Mouse (Mus musculus) forebrain, embryonic 11.5 days (tissue): Measurements from ENCODE around the gene Gm5936. TPM values are rescaled to one million over a fixed set of nuclear protein-coding genes. Genes with fewer than 3 reads are reported as not detected.
"Not testable (repeated sequence)": the region's sequence is repeated elsewhere in the genome, so short reads cannot be mapped to it uniquely, and the experiment has no call there.

Source experiments
- ATAC-seq: fragments of 200-750 bp; cut with Nextera tagmentation; replicated peaks from 2 replicates; pipeline ENCODE4 v1.8.0; 2017; ENCODE audit warnings: moderate TSS enrichment; ENCODE audit not compliant: low FRiP score
- DNase-seq: peaks from one replicate; pipeline ENCODE4 v3.0.0-alpha.2; 2017; ENCODE audit warnings: low spot score
- H3K27ac ChIP-seq: fragments of 300-500 bp; sonication (generic); 2 replicates; pipeline ENCODE4 v1.5.1; 2014; ENCODE audit warnings: low read depth, low read length
- H3K27me3 ChIP-seq: fragments of 300-500 bp; sonication (generic); 2 replicates; pipeline ENCODE4 v1.6.1; 2014; ENCODE audit warnings: mild to moderate bottlenecking, low read length, mixed read lengths; ENCODE audit not compliant: control insufficient read depth, insufficient read depth
- H3K36me3 ChIP-seq: fragments of 300-500 bp; sonication (generic); 2 replicates; pipeline ENCODE4 v1.6.1; 2014; ENCODE audit warnings: mild to moderate bottlenecking, low read length, moderate library complexity, mixed read lengths; ENCODE audit not compliant: control insufficient read depth, insufficient read depth
- H3K4me1 ChIP-seq: fragments of 300-500 bp; sonication (generic); replicated peaks from 2 replicates; pipeline ENCODE4 v1.6.1; 2014; ENCODE audit warnings: low read length, mixed read lengths; ENCODE audit not compliant: control insufficient read depth, insufficient read depth
- H3K4me2 ChIP-seq: fragments of 300-500 bp; sonication (generic); 2 replicates; pipeline ENCODE4 v1.6.1; 2014; ENCODE audit warnings: low read depth, mild to moderate bottlenecking, low read length, moderate library complexity, mixed read lengths; ENCODE audit not compliant: severe bottlenecking
- H3K4me3 ChIP-seq: fragments of 300-500 bp; sonication (generic); 2 replicates; pipeline ENCODE4 v1.5.1; 2014; ENCODE audit warnings: low read depth, low read length
- H3K9ac ChIP-seq: fragments of 300-500 bp; sonication (generic); 2 replicates; pipeline ENCODE4 v1.6.1; 2014; ENCODE audit warnings: low read length
- H3K9me3 ChIP-seq: fragments of 300-500 bp; sonication (generic); 2 replicates; pipeline ENCODE4 v1.6.1; 2016; ENCODE audit warnings: low read length, mixed read lengths; ENCODE audit not compliant: control insufficient read depth
- WGBS: fragments of 180-500 bp; shearing (Covaris S2); extraction: QIAGEN DNeasy Blood & Tissue Kit; methylation state at CpG from one replicate; pipeline ENCODE4 v1.1.7; 2014; 5-methylcytosine and 5-hydroxymethylcytosine counted together
- polyA plus RNA-seq: library from polyadenylated mRNA; unstranded; fragments of >200 nt; fragmentation: Nextera tagmentation; extraction: Ambion mirVana; gene quantifications from 2 replicates; pipeline ENCODE4 v1.2.1, GENCODE M21; 2014

The Gm5936 gene
- polyA plus RNA-seq: 0.08 TPM in 1 of 2 replicates, not detected in the other

DNA sequence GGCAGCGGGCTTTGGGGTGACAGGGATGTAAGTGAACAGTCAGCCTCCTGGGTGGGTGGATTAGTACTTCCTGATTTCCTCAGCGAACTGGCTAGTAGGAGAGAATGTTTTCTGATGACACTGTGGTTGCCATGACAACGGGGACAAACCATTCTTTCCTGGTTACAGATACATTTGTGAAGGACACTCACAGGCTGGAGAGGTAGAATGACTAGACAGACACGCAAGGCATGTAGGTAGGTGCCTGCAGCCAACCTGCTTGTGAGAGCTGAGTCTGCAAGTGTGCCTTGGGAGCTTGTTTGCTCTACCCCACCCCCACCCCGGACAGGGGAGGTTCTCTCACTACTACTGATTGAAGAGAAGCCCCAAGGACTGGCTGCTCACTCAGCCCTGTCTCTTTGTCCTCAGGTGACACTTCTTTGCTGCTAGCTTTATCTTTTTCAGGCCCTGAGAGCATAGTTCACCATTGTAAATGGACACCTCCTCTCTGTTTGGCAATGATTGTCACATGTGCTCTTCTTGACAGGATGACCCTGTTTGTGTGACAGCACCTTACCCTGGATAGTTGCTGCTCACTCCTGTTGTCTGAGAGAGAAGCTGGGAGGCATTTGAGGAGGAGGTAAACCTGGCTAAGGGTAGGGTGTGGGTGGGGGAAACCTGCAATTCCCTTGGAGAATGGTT is at the start of gene Gm5936:
Gm5936 (plus strand) TSS at position 355 of the 681 bp plus-strand sequence.
- H3K9ac ChIP-seq, H3K4me3 ChIP-seq, H3K36me3 ChIP-seq, H3K27me3 ChIP-seq, H3K4me2 ChIP-seq, H3K9me3 ChIP-seq, H3K27ac ChIP-seq, H3K4me1 ChIP-seq, ATAC-seq: not testable (repeated sequence)
- peak; percentile 18 for DNase-seq
- WGBS: 51% methylated on average over 3 of the region's 5 CpGs

DNA sequence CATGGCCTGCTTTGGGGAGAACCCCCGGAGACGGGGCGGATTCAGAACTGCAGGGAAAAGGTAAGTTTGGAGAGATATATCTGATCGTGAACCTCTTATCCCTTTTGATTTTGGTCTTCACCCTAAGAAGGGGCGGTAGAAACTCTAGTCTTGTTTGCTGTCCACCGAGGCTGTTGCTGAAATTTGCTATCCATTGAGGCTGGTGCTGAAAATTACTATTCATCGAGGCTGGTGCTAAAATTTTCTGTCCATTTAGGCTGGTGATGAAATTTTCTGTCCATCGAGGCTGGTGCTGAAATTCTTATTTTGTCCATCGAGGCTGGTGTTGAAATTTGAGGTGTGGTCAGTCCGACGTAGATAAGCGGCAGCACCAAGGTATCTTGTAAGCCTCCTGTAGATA is 19.1 kb downstream of the Gm5936 start:
- WGBS: 94% methylated on average over 12 of the region's 12 CpGs
- not testable (repeated sequence) for H3K4me3 ChIP-seq, H3K27ac ChIP-seq, H3K9ac ChIP-seq, H3K36me3 ChIP-seq, H3K4me2 ChIP-seq, H3K9me3 ChIP-seq, ATAC-seq, H3K27me3 ChIP-seq, H3K4me1 ChIP-seq
- DNase-seq: peak; percentile 2

DNA sequence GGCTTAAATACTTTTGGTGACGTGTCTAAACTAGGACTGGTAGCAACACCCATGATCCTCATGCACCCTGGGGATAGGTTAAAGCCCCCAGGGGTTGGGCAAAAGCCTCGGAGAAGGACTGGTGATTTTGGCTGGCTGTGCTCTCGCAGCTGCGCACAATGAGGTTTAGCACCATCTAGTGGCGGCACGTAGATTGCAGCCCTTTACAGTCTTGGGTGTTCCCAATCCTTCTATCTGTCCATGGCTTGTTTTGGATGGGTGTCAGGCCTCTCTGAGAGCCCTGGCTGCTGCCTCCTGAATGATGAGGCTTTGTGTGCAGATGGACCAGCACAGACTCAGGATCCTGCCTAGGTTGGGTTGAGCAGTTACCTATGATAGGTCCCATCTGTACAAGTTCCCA is 43.1 kb downstream of the Gm5936 start:
- H3K9me3 ChIP-seq, H3K9ac ChIP-seq, H3K27ac ChIP-seq, H3K4me3 ChIP-seq, H3K27me3 ChIP-seq, H3K4me1 ChIP-seq, H3K36me3 ChIP-seq, H3K4me2 ChIP-seq, DNase-seq: not testable (repeated sequence)
- 0 out of 2 replicates have a peak, but pooled peaks have one; percentile 33 for ATAC-seq
- WGBS: 26% methylated on average over 3 of the region's 6 CpGs

Other genes with a start within 250 kb of the Gm5936 start
- gene Olfr1325, start 244.5 kb upstream of the Gm5936 start, polyA plus RNA-seq: not detected in 2 replicates
- gene Gm5640, start 191.6 kb upstream of the Gm5936 start, polyA plus RNA-seq: not detected in 2 replicates
- gene Gm6890, start 96.3 kb upstream of the Gm5936 start, polyA plus RNA-seq: not detected in 2 replicates
- gene Gab3, start 248.3 kb downstream of the Gm5936 start, polyA plus RNA-seq: 1.1 and 1.2 TPM in 2 replicates